Mouse (Mus musculus) megakaryocyte, embryonic 14.5 days (primary cell): ENCODE results near the gene Lrguk. TPM values are rescaled to one million over a fixed set of nuclear protein-coding genes. Genes with fewer than 3 reads are reported as not detected.

Source experiments
- H3K27me3 ChIP-seq: replicated peaks from 2 replicates; pipeline ENCODE3; 2012; ENCODE audit warnings: inconsistent platforms
- H3K36me3 ChIP-seq: replicated peaks from 2 replicates; pipeline ENCODE3; 2012; ENCODE audit warnings: low read length, inconsistent platforms, mixed read lengths
- H3K4me1 ChIP-seq: 2 replicates; pipeline ENCODE4 v1.6.1; 2012; ENCODE audit warnings: inconsistent platforms
- H3K4me3 ChIP-seq: replicated peaks from 2 replicates; pipeline ENCODE3; 2012; ENCODE audit warnings: moderate library complexity, mild to moderate bottlenecking, inconsistent platforms
- H3K9me3 ChIP-seq: 2 replicates; pipeline ENCODE4 v1.6.1; 2012; ENCODE audit warnings: inconsistent platforms
- FLI1 ChIP-seq: IDR thresholded peaks from 2 replicates; pipeline ENCODE4 v1.6.1; 2012; ENCODE audit warnings: low read length, inconsistent platforms, mixed read lengths
- GATA1 ChIP-seq: IDR thresholded peaks from 3 replicates; pipeline ENCODE4 v1.6.1; 2012; ENCODE audit warnings: mixed read lengths, low read length, inconsistent platforms, borderline replicate concordance
- polyA plus RNA-seq: library from polyadenylated mRNA; stranded (reverse); fragments of >175 nt; gene quantifications from 2 replicates; pipeline ENCODE4 v1.2.3, GENCODE M21; 2012; ENCODE audit warnings: low replicate concordance; ENCODE audit not compliant: insufficient read depth

The Lrguk gene
- polyA plus RNA-seq, 1 experiment, result not detected

- TF ChIP-seq GATA1 (no peak), FLI1 (no peak)
- no peaks in the 10 kb centered on the region for H3K9me3 ChIP-seq
- H3K36me3 ChIP-seq, result no peaks in the 10 kb centered on the region
- no peaks in the 10 kb centered on the region for H3K27me3 ChIP-seq
- H3K4me1 ChIP-seq, result no peaks in the 10 kb centered on the region
- no peak overlapping the region for H3K4me3 ChIP-seq
Observed at GRCm38 (mm10) chr6:34059741-34060140, 30.5 kb downstream of the Lrguk start.

GRCm38 (mm10) chr6:34066790-34067189 is 37.5 kb downstream of the Lrguk start:
- Histone ChIP-seq H3K9me3 (no peaks in the 10 kb centered on the region), H3K27me3 (no peaks in the 10 kb centered on the region), H3K4me3 (no peak overlapping the region), H3K36me3 (no peaks in the 10 kb centered on the region), H3K4me1 (peaks cover 7% of the 10 kb centered on the region; the same call in 1 of the 2 replicates)
- TF ChIP-seq GATA1 (no peak), FLI1 (no peak)

GRCm38 (mm10) chr6:34067271-34067670 is 38.0 kb downstream of the Lrguk start:
- H3K4me1 ChIP-seq, result peaks cover 7% of the 10 kb centered on the region; the same call in 1 of the 2 replicates
- H3K4me3 ChIP-seq, result no peak overlapping the region
- no peaks in the 10 kb centered on the region for H3K9me3 ChIP-seq
- no peaks in the 10 kb centered on the region for H3K36me3 ChIP-seq
- TF ChIP-seq FLI1, result no peak
- TF ChIP-seq GATA1, result no peak
- no peaks in the 10 kb centered on the region for H3K27me3 ChIP-seq

- Histone ChIP-seq H3K27me3 (peaks cover 3% of the 10 kb centered on the region), H3K36me3 (no peaks in the 10 kb centered on the region), H3K9me3 (no peaks in the 10 kb centered on the region), H3K4me1 (peaks cover 7% of the 10 kb centered on the region; the same call in 1 of the 2 replicates), H3K4me3 (no peak overlapping the region)
- no peak for TF ChIP-seq GATA1
- no peak for TF ChIP-seq FLI1
Observed at GRCm38 (mm10) chr6:34071936-34072335, 42.7 kb downstream of the Lrguk start.

GRCm38 (mm10) chr6:34073931-34074442 is 44.7 kb downstream of the Lrguk start:
- Histone ChIP-seq H3K36me3 (no peaks in the 10 kb centered on the region), H3K4me3 (no peak overlapping the region), H3K27me3 (peaks cover 3% of the 10 kb centered on the region), H3K4me1 (peaks cover 7% of the 10 kb centered on the region; the same call in 1 of the 2 replicates), H3K9me3 (no peaks in the 10 kb centered on the region)
- TF ChIP-seq GATA1, result no peak
- TF ChIP-seq FLI1, result no peak

- Histone ChIP-seq H3K9me3 (no peaks in the 10 kb centered on the region), H3K36me3 (no peaks in the 10 kb centered on the region), H3K4me3 (no peak overlapping the region), H3K27me3 (peaks cover 3% of the 10 kb centered on the region), H3K4me1 (peaks cover 2% of the 10 kb centered on the region; the same call in 1 of the 2 replicates)
- TF ChIP-seq FLI1 (no peak), GATA1 (no peak)
Observed at GRCm38 (mm10) chr6:34075520-34075919, 46.3 kb downstream of the Lrguk start.

- Histone ChIP-seq H3K9me3 (no peaks in the 10 kb centered on the region), H3K36me3 (no peaks in the 10 kb centered on the region), H3K4me1 (peaks cover 6% of the 10 kb centered on the region), H3K27me3 (peaks cover 5% of the 10 kb centered on the region), H3K4me3 (no peak overlapping the region)
- TF ChIP-seq GATA1, result no peak
- no peak for TF ChIP-seq FLI1
Observed at GRCm38 (mm10) chr6:34083471-34083870, 54.2 kb downstream of the Lrguk start.

GRCm38 (mm10) chr6:34087701-34088100 is 58.5 kb downstream of the Lrguk start:
- peaks cover 6% of the 10 kb centered on the region for H3K4me1 ChIP-seq
- no peaks in the 10 kb centered on the region for H3K9me3 ChIP-seq
- no peak overlapping the region for H3K4me3 ChIP-seq
- peaks cover 3% of the 10 kb centered on the region for H3K27me3 ChIP-seq
- TF ChIP-seq FLI1 (no peak), GATA1 (no peak)
- no peaks in the 10 kb centered on the region for H3K36me3 ChIP-seq

GRCm38 (mm10) chr6:34088986-34089385 is 59.7 kb downstream of the Lrguk start:
- no peaks in the 10 kb centered on the region for H3K9me3 ChIP-seq
- TF ChIP-seq FLI1, result no peak
- no peak for TF ChIP-seq GATA1
- H3K27me3 ChIP-seq, result peaks cover 3% of the 10 kb centered on the region
- H3K4me1 ChIP-seq, result peaks cover 6% of the 10 kb centered on the region
- no peak overlapping the region for H3K4me3 ChIP-seq
- H3K36me3 ChIP-seq, result no peaks in the 10 kb centered on the region

GRCm38 (mm10) chr6:34091537-34091936 is 62.3 kb downstream of the Lrguk start:
- TF ChIP-seq GATA1 (no peak), FLI1 (no peak)
- Histone ChIP-seq H3K36me3 (no peaks in the 10 kb centered on the region), H3K27me3 (peaks cover 3% of the 10 kb centered on the region), H3K4me1 (peaks cover 5% of the 10 kb centered on the region), H3K4me3 (no peak overlapping the region), H3K9me3 (no peaks in the 10 kb centered on the region)
